Mouse (Mus musculus) adrenal gland, adult 2 months (tissue): ENCODE results near the gene Gan. TPM values are rescaled to one million over a fixed set of nuclear protein-coding genes. Genes with fewer than 3 reads are reported as not detected.

Source experiments
- DNase-seq: peaks from one replicate; pipeline ENCODE4 v3.0.0; 2021
- long read RNA-seq: library from polyadenylated mRNA; stranded (forward); transcript quantifications from one replicate; pipeline ENCODE4 v2.0.0, GENCODE M21; 2021
- polyA plus RNA-seq: library from polyadenylated mRNA; depleted of rRNA; stranded (reverse); fragments of >200 nt; gene quantifications from 2 replicates; pipeline ENCODE4 v1.2.3, GENCODE M21; 2012; rRNA removed
- total RNA-seq, 2 experiments: library from RNA; stranded (reverse); gene quantifications; 2 replicates each; pipeline ENCODE4 v1.2.3; 2021

Gan gene
- total RNA-seq (10 to 100 TPM in 1 of 2 experiments, 1 to 10 TPM in 1; 8.5 to 13.1 TPM), polyA plus RNA-seq (3.4 and 4.0 TPM in 2 replicates)
- long read RNA-seq = 0 reads

GRCm38 (mm10) chr8:117158135-117158761 lies at the start of gene Gan:
Gene Gan, plus strand, starts transcription at chr8:117158135.
- peak; percentile 77 for DNase-seq

- no peak for DNase-seq
Observed at GRCm38 (mm10) chr8:117109018-117109711, 48.8 kb upstream of the Gan start.

GRCm38 (mm10) chr8:117109801-117110390 lies 48.0 kb upstream of the Gan start:
- DNase-seq = peak; percentile 76

GRCm38 (mm10) chr8:117111641-117112040 lies 46.3 kb upstream of the Gan start:
- no peak for DNase-seq

GRCm38 (mm10) chr8:117112261-117112660 lies 45.7 kb upstream of the Gan start:
- peak; percentile 35 for DNase-seq

- DNase-seq = no peak
Observed at GRCm38 (mm10) chr8:117115094-117115493, 42.8 kb upstream of the Gan start.

GRCm38 (mm10) chr8:117115676-117116446 lies 42.1 kb upstream of the Gan start:
- DNase-seq = peak; percentile 22

GRCm38 (mm10) chr8:117116534-117116933 lies 41.4 kb upstream of the Gan start:
- DNase-seq = no peak

- no peak for DNase-seq
Observed at GRCm38 (mm10) chr8:117118409-117118808, 39.5 kb upstream of the Gan start.

- DNase-seq = no peak
Observed at GRCm38 (mm10) chr8:117121277-117121676, 36.7 kb upstream of the Gan start.

GRCm38 (mm10) chr8:117123850-117124633 lies 33.9 kb upstream of the Gan start:
- no peak for DNase-seq

- DNase-seq = no peak
Observed at GRCm38 (mm10) chr8:117125854-117126253, 32.1 kb upstream of the Gan start.

- no peak for DNase-seq
Observed at GRCm38 (mm10) chr8:117126411-117126810, 31.5 kb upstream of the Gan start.

- DNase-seq = no peak
Observed at GRCm38 (mm10) chr8:117127063-117127462, 30.9 kb upstream of the Gan start.

- DNase-seq = no peak
Observed at GRCm38 (mm10) chr8:117133702-117134101, 24.2 kb upstream of the Gan start.

- no peak for DNase-seq
Observed at GRCm38 (mm10) chr8:117136351-117136750, 21.6 kb upstream of the Gan start.

GRCm38 (mm10) chr8:117136763-117137162 lies 21.2 kb upstream of the Gan start:
- DNase-seq = no peak

- no peak for DNase-seq
Observed at GRCm38 (mm10) chr8:117137357-117137756, 20.6 kb upstream of the Gan start.

- DNase-seq = no peak
Observed at GRCm38 (mm10) chr8:117148520-117148919, 9.4 kb upstream of the Gan start.

- DNase-seq = no peak
Observed at GRCm38 (mm10) chr8:117156149-117156548, 1.8 kb upstream of the Gan start.
